Mouse (Mus musculus) hematopoietic stem cell, adult 5-6 weeks (primary cell): ENCODE data around the gene Pias4. TPM values are rescaled to one million over a fixed set of nuclear protein-coding genes. Genes with fewer than 3 reads are reported as not detected.

Source experiments
- ATAC-seq, 2 experiments: fragments of 125-278 bp in 1 of 2; replicated peaks in 1 of 2; 2 replicates each; pipeline ENCODE4 v1.8.0; 2016 to 2017; ENCODE audit warnings: inconsistent platforms in 2 of 2, mild to moderate bottlenecking in 2 of 2, moderate number of reproducible peaks in 2 of 2, low read depth in 1 of 2, moderate TSS enrichment in 1 of 2; ENCODE audit not compliant: low FRiP score in 2 of 2, poor library complexity in 2 of 2, severe bottlenecking in 2 of 2, insufficient read depth in 1 of 2, low TSS enrichment in 1 of 2
- total RNA-seq: library from RNA; stranded (forward); fragments of 172-1452, 232-1000 nt; gene quantifications from 2 replicates; pipeline ENCODE4 v1.2.3, GENCODE M21; 2017

Gene Pias4
- total RNA-seq, 1 experiment from 2014 or later = 8.7 TPM

DNA sequence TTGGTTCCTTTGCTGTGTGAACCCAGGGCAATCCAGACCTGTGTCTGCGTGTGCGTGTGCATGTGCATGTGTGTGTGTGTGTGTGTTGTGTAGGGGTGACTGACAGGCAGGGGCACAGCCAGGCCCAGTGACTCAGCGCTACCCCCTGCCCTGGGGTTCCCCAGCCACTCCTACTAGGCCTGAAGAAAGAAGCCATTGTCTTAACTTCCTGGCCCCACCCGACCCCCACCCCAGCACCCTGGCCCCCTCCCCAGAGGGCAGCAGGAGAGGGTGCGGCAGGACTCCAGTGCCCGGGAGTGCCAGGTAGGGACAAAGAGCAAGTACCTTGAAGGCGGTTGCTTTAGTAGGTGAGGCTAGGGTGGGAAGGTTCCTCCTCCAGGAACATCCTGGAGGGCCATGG, 21.9 kb downstream of the Pias4 start:
- no peak for ATAC-seq

DNA sequence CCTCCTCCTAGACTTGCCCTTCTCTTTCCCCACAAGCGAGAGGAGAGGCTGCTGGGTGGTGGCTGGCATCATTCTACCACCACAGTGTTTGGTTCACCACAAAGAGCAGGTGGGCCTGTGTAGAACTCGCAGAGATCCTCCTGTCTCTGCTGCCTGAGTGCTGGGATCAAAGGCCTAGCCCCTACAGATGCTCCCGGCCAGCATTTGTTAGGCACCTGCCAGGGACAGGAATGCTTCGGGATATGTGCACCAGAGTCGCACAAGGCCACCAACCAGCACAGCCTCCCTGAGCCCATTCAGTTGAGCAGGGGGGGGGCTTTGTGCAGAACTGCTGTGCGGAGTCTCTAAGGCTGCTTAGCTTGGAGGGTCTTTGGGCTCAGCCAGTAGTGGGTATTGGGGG, 22.4 kb downstream of the Pias4 start:
- no peak for ATAC-seq

DNA sequence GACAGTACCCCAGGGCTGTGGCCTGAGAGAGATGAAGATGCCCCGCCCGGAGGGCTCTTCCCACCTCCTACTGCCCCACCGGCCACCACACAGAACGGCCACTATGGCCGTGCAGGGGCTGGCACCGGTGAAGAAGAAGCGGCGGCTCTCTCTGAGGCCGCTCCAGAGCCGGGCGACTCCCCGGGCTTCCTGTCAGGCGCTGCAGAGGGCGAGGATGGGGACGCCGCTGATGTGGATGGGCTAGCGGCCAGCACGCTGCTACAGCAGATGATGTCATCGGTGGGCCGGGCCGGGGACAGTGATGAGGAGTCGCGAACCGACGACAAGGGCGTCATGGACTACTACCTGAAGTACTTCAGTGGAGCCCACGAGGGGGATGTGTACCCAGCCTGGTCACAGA, 23.1 kb downstream of the Pias4 start:
- no peak for ATAC-seq

DNA sequence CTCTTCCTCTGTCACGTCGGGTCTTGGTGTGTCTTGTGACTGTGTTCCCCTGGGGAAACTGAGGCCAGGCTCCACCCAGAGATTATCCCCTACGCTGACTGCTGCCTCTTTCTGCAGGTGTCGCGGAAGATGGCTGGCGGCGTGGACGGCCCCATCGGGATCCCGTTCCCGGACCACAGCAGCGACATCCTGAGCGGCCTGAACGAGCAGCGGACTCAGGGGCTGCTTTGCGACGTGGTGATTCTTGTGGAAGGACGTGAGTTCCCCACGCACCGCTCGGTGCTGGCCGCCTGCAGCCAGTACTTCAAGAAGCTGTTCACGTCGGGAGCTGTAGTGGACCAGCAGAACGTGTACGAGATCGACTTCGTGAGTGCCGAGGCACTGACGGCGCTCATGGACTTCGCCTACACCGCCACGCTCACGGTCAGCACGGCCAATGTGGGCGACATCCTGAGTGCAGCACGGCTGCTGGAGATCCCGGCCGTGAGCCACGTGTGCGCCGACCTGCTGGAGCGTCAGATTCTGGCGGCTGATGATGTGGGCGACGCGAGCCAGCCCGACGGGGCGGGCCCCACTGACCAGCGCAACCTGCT, 23.8 kb downstream of the Pias4 start:
- ATAC-seq = no peak

DNA sequence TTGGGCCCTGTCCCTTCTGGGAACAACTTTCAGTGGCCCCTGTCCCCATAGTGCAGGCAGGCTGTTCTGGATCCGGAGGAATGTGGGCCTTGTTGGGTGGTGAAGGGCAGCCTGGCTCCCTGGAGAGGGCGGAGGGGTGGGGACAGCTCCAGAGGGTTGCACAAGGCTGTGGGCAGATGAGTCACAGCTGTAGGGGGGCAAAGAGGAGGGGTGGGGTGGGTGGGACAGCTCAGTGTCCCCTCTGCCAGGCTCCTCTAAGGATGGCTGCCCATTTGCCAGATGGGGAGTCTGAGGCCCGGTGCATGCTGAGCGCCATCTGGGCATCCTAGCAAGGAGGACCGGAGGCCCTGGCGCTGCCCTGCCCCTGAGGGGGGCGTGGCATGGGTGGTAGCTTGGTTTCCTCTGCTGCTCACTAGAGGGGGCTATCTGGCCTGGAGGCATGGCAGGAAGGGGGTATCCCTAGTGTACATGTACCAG, 24.5 kb downstream of the Pias4 start:
- no peak for ATAC-seq

DNA sequence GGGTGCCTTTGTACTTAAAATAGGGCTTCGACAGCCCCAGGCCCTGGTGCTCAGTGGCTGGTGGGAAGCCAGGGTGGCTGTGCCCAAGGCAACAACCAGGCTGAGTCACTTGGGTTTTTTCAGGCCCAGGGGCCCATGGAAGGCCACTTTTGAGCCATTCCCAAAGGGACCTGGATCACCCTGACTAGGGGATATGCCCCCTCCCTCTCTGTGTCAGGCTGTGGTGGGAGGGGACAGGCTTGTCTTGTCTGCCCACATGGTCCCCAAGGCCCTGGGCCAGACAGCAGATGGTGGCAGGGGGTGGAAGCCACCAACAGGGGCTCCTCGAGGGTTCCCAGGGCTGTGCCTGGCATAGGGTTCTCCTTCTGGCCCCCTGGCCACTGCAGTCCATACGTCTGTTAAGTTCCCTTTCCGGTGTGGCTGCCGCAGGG, 25.2 kb downstream of the Pias4 start:
- ATAC-seq = no peak

DNA sequence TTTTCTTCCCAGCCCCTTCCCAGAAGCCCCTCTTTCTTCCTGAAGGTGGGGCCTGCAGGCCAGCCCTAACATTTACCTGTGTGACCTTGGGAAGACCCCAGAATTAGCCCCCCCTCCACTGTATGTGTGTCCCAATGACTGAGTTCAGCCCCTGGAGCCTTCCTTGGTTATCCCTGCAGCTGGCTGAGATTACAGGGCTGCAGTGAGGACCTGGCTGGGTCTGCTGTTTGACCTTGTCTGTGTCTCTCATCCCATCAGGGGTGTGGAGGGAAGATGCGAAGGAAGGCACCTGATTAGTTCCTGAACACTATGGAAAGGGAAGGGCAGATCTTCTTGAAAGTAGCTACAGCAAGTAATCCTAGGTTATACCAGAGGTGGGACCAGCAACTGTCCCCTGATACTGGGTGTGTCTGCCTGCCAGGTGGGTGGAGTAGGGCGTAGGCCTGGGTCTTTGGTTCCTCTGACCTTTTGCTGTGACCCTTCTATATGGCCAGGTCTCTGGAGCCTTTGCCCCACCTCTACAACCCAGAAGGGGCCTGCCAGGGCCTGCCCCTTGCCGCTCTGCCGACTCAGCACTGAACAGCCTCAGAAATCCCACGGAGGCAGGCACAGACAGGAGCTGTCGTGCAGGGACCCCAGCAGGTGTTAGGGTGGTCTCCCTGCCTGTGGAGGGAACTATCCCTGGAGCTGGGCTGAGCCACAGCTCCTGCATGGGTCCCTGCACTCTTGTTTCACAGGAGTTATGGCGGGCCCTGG, 26.1 kb downstream of the Pias4 start:
- no peak for ATAC-seq

DNA sequence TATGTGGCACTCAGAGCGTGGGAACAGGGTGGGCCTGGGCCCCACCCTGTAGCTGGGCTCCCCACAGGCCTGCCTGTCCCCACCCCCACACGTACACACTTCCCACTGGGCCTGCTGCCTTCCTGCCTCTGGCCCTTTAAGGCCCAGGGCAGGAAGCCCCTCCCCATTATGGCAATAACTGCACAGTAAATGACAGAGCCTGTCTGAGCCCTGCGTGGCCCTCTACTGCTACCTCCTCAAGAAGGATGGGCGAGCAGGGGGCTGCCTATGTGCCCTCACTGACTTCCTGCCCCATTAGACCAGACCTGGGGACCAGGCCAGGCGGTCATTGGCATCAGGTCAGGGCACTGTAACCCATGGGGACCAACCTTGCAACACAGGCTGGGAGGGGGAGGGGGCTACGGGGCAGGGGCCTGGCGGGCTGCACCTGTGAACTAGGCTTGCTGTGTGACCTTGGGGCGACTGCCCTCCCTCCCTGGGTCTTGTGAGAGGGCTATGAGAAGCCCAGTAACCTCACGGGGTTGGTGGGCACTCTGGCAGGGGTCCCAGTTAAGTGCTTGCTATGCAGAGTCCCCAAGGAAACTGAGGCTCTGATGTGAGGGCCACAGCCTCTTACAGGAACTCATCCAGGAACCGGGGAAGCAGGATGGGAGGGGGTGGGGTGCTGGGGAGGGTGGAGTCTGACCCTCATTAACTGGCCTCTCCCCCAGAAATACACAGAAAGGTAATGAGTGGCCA, 26.8 kb downstream of the Pias4 start:
- no peak for ATAC-seq

DNA sequence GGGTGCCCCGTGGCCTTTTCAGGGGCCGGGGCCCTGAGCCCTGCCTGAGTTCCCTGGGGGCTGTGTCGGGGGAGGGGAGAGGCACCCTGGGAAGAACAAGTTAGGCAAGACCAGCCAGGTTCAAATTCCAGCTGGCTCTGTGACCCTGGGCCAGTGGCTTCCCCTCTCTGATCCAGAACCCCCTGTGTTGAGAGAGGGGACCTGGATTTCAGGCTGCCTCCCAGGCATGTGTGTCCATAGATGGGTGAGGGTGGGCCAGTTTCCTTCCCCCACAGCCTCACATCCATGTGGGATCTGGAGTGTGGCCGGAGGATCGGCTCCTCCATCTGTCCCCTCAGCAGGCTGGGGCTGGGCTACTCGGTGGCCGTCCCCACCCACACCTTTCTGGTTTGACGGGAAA, 27.7 kb downstream of the Pias4 start:
- no peak for ATAC-seq

DNA sequence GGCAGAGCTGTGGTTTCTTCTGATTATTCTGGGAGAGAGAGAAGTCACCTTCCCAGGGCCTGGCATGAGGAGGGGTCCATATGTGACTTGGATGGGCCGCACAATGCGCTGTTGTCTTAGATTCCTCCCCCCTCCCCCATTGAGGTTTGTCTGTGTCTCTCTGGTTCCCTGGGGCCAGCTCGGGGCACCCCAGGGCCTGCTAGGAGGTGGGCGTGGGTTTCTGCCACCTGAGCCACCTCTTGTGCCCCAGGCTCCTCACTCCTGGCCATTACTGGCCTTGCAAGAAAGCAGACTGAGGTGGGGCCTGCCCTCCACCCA, 28.2 kb downstream of the Pias4 start:
- ATAC-seq = no peak

DNA sequence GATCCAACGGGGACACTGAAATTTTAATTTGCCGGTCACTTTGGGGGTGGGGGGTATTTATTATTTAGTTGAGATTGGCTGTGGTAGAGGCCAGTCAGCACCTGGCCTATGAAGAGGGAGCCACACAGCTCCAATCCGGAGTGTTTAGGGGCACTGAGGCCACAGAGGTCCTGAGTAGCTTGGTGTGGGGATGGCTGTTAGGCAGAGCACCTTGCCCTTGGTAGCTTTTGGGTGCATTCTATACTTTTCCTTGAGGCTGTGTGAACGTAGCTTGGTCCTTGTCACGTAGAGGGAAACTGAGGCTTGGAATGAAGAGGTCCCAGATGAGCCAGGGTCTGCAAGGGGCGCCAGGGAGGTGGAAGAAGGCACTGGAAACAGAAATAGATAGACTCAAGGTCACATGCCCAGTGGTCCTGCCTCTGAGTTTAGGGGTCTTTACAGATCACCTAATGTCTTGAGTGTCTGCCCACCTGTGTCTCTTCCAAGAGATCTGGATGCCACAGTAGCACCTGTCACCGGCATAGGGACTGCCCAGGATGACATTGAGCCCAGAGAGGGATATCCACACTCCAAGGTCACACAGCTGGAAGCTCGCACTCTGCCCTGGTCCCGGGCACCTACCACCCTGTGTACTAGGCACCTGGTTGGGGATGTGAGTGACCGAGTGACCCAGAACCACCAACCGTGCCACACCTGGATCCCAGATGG, 28.7 kb downstream of the Pias4 start:
- no peak for ATAC-seq

DNA sequence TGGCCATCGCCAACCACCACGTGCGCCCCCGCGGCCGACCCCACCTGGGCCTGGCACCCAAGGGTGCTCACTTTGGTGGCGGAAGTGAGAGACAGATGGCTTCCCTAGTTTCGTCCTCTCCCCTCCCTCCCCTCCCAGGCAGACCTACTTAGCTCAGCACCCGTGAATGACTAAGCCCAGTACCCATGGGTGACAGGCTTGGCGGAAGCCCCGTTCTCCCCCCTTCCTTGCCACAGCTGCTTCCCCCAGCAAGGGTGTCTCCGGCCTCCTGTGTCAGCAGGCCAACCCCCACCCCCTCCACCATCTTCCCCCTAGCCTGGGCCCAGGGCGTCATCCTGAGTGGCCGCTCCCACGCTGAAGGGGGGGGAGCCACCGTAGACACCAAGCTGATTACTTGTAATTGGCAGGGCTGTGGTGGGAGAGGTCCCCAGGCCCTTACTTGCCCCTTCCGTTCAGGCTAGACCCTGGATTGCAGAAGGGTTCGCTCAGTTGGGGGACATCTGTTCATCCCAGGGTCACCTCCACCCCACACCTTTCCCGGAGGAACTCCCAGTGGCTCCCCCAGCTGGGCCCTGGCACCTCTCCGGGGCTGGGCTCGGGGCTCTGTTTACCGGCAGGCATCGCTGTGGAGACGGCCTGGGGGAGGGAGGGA, 29.5 kb downstream of the Pias4 start:
- peak; percentile 2 to 20; a peak in 2 of 4 replicates for ATAC-seq

DNA sequence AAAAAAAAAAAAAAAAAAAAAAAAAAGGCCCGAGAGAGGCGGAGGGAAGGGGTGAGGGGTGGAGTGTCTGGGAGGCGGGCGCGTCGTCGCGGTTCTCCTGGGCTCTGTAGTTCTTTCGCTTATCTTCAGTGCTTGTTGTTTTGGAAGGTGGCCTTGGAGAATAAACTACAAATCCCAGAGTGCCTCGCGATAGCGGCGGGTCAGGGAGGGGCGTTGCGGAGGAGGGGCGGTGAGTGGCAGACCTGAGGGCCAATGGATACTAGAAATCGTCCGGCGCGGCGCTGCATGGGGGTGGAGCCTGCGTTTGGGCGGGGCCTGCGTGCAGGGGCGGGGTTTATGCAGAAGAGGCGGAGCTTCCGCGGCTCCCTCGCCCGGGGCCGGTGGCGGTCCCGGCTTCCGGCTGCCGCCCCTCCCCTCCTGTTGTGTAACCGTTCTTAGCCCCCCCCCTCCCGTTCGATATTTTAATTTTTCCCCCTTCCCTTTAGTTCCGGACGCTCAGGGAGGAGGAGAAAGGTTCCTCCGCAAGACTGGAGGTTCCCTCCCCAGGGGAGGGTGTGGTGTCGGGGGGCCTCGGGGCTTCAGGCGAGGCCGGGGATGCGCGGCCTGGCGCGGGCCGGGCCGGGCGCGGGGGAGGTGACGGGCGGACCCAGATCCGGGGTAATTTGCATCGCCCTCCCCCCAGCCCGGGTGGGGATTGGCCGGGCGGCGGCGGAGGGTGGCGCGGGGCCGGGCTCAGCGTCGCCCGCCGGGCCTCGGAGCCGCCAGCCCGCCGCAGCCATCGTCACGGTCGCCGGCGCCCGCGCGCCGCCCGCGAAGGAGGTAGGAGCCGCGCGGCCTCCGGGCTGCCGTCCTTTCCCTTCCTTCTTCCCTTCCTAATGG, 30.2 kb downstream of the Pias4 start:
- peak; percentile 76 to 86 for ATAC-seq

DNA sequence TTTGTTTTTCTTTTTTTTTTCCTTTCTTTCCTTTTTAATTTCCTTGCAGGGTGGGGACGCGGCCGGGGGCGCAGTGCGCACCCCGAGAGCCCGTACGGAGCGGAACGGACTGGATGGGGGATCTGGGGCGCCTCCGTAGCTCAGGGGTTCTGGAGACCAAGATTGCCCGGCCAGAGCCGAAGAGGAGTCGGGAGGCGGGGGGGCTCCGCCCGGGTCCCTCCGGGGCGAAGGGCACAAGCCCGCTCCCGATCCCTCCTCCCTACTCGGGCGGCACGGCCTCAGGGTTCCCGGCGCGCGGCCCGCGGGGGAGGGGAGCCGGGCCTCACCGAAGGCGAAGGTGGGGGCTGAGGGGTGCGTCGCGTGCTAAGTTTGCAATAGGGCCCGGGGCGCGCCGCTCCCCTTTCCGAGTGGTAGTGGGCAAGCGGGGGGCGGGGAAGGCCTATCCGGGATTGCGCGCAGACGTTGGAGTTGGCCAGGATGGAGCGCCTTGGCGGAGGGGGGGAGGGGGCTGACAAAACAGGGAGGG, 31.0 kb downstream of the Pias4 start:
- no peak for ATAC-seq

DNA sequence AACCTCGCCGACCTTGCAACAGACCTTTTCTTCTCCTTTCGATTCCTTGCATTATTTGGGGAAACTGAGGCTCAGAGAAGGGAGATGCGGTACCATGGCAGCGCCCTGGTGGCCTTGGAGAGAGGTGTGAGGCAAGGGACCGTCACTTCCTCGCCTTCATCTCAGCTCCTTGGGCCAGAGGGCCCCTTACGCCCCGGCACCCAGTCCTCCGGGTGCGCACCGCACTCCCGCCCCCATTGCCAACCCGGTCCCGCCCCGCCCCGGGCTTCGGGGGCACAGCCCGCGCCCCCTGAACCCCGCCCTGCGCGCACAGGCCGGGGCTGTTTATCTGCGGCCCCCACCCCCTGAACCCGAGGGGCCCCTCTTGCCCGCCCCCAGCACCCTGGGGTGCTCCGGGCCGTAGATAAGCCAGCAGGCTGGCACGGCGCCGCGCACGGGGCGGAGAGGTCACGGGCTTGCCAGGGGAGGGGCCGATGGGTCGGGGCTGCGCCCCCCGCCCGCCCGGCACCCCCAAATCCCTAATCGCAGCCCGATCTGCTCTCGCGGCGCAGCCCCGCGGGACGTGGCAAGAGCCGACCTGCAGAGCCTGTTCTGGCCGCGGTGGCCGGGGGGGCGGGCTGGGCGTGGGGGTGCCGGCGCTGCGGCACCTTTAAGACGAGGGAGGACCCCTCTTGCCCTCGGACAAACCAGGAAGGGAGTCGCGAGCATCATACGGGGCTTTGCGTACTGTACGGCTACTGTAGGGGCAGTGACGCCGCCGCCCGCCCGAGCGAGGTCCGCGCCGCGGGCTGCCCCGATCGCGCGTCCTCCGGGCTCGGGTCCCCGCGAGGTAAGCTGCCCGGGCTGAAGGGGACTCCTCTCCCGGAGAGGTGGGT, 31.7 kb downstream of the Pias4 start:
- no peak for ATAC-seq
